Mouse (Mus musculus): ENCODE data around the gene Olfr1404. TPM values are rescaled to one million over a fixed set of nuclear protein-coding genes. Genes with fewer than 3 reads are reported as not detected.

Olfr1404 gene
- polyA plus RNA-seq, 1 experiment from 2014 or later, result not detected

Other genes starting within 250 kb of the Olfr1404 start
- gene Olfr1408, start 75.0 kb upstream of the Olfr1404 start, polyA plus RNA-seq (2016; fragmentation: Nextera tagmentation; extraction: Ambion mirVana), result not detected in 2 replicates
- not detected in 2 replicates for gene Olfr1406, start 21.8 kb upstream of the Olfr1404 start, polyA plus RNA-seq (2016; fragmentation: Nextera tagmentation; extraction: Ambion mirVana)
- gene Olfr218, start 14.6 kb upstream of the Olfr1404 start, polyA plus RNA-seq (2016; fragmentation: Nextera tagmentation; extraction: Ambion mirVana), result not detected in 2 replicates
- not detected in 2 replicates for gene Fcer1a, start 14.8 kb downstream of the Olfr1404 start, polyA plus RNA-seq (2016; fragmentation: Nextera tagmentation; extraction: Ambion mirVana)
- not detected in 2 replicates for gene Olfr418, start 53.6 kb downstream of the Olfr1404 start, polyA plus RNA-seq (2016; fragmentation: Nextera tagmentation; extraction: Ambion mirVana)
- gene Mptx2, start 65.4 kb downstream of the Olfr1404 start, polyA plus RNA-seq (2016; fragmentation: Nextera tagmentation; extraction: Ambion mirVana), result not detected in 2 replicates
- gene Ackr1, start 121.4 kb downstream of the Olfr1404 start, polyA plus RNA-seq (2016; fragmentation: Nextera tagmentation; extraction: Ambion mirVana), result 1.8 and 1.9 TPM in 2 replicates
- 1.3 and 1.5 TPM in 2 replicates for gene Aim2, start 138.5 kb downstream of the Olfr1404 start, polyA plus RNA-seq (2016; fragmentation: Nextera tagmentation; extraction: Ambion mirVana)
- gene Cadm3, start 155.3 kb downstream of the Olfr1404 start, polyA plus RNA-seq (2016; fragmentation: Nextera tagmentation; extraction: Ambion mirVana), result 1.2 and 1.3 TPM in 2 replicates